Mouse (Mus musculus): ENCODE data around the gene Inf2.

GRCm38 (mm10) chr12:112552520-112552919 lies 36.1 kb upstream of the Inf2 start:
- TF ChIP-seq E2F4 (IDR thresholded peaks at IDR 0.05; ENCODE audit: insufficient replicate concordance, low read depth, low read length): no peak
- TF ChIP-seq JUND (conservative IDR thresholded peaks at IDR 0.05; ENCODE audit: low read depth, low read length): no peak
- TF ChIP-seq CTCF (conservative IDR thresholded peaks at IDR 0.05 in 1 of 2, IDR thresholded peaks at IDR 0.05 in 1 of 2; ENCODE audit: low read depth in 2 of 2, low read length in 2 of 2): no peak
- no peak for TF ChIP-seq TCF12 (IDR thresholded peaks at IDR 0.05; ENCODE audit: low read depth, low read length)
- TF ChIP-seq PAX5 (IDR thresholded peaks at IDR 0.05; ENCODE audit: low read length): no peak
- TF ChIP-seq ZMIZ1 (IDR thresholded peaks at IDR 0.05; ENCODE audit: low read depth, low read length): no peak
- no peak for TF ChIP-seq POLR2A (IDR thresholded peaks at IDR 0.05; ENCODE audit: low read depth, low read length)
- no peak for TF ChIP-seq ZC3H11A (IDR thresholded peaks at IDR 0.05; ENCODE audit: low read depth, low read length)
- no peak for TF ChIP-seq MAZ (IDR thresholded peaks at IDR 0.05; ENCODE audit: low read depth, low read length)

All from CH12.LX (cell line).